Mouse (Mus musculus): Measurements from ENCODE around the gene Tfap2b.

Tfap2b gene

DNA sequence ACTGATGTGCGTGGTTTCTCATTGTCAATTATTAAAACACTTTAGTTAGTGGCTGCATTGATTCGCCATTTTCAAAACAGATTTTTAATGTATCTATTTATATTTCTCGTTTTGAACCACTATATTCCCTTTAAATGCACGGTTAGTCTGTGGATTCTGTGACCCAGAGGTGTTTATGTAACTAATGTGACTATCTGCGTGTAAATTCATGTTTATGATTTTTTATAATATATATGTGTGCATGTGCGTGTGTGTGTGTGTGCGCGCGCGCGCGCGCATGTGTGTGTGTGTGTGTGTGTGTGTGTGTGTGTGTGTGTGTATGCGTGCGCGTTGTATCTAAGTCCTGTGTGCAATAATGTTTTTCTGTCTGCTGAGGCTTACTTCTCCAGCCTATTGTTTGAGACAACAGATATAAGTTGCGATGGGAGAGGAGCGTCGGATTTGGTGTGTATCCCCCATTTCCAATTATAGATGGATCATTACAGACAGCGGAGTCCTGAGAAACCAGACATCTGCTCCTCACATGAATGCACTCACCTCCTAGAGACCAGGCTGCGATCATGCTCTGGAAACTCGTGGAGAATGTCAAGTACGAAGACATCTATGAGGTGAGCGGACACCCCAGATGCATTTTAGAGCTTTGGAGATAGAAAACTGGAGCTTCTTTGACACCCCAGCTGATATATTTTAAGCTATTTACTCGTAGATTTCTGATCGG is at the start of gene Tfap2b:
Tfap2b (plus strand) TSS at position 274 of the 718 bp plus-strand sequence.
- DNase-seq: no peak

DNA sequence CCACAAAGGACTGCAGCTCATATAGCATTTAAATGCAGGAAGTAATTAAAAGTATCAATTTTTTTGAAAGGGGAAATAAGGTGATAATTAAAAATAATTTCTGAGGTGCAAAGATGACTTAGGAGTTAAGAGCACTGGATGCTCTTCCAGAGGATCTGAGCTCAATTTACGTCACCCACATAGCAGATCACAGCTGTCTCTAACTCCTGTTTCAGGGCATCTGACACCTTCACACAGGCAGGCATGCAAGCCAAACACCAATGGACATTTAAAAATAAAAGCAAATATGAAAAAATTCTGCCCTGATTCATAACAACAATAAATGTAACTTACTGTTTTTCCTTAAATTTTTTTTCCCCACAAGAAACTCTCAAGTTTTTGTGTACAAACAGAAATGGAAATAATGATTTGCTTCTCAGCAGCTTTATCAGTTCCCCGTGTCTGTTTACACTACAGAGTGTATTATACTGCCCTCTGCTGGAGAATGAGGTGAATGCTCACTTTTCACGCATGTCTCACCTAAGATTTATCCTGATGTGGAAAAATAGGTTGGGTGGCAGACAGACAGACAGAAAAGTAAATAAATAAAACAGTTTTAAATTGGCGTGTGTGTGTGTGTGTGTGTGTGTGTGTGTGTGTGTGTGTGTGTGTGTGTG is 29.8 kb upstream of the Tfap2b start:
- DNase-seq: peak in 1 of 2 experiments; percentile 15

GRCm38 (mm10) chr1:19205649-19206048 is 3.1 kb upstream of the Tfap2b start:
- peak in 1 of 2 experiments; percentile 35 for DNase-seq

GRCm38 (mm10) chr1:19206194-19206593 is 2.5 kb upstream of the Tfap2b start:
- DNase-seq: no peak

GRCm38 (mm10) chr1:19207611-19208010 is 1.1 kb upstream of the Tfap2b start:
- DNase-seq: no peak

DNA sequence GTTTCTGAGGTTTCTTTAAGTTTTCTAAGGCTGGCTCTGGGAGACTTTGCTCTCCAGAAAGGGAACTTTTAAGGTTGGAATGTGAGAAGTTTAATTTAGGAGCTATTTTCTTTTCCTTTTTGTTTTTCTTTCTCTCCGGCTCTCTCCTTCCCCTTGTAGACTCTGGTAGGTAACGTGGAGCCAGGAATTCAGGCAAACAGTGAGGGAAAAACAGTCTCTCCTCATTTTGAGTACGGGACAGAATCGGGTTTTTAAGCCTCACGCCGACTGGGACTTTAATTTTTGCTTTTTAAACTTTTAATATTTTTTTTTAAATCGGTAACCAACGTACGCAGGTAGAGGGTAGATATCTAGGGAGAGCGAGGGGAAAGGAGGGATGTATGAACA is 638 bp downstream of the Tfap2b start:
- no peak for DNase-seq

DNA sequence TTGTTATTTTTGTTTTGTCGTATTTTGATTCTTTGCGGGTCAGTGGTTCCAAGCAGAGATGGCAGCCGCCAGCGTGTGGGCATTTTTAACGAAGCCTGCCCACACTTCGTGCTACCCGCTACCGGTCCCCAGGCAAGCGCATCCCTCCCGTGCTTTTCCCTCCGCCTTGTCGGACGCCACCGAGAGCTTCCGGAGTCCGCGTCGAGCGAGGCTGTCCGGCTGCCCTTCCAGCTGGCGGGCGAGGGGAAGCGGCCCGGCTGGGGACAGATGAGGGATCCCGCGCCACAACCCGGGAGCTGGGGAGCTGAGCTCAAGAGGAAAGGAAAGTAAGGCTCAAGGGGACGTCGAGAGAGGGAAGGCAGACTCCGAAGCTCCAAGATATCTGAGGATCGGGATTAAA is 1.1 kb downstream of the Tfap2b start:
- no peak for DNase-seq

GRCm38 (mm10) chr1:19210215-19211032 is 1.7 kb downstream of the Tfap2b start:
- DNase-seq: no peak

- no peak for DNase-seq
These were observed 2.3 kb downstream of the Tfap2b start for GRCm38 (mm10) chr1:19211033-19211405.

DNA sequence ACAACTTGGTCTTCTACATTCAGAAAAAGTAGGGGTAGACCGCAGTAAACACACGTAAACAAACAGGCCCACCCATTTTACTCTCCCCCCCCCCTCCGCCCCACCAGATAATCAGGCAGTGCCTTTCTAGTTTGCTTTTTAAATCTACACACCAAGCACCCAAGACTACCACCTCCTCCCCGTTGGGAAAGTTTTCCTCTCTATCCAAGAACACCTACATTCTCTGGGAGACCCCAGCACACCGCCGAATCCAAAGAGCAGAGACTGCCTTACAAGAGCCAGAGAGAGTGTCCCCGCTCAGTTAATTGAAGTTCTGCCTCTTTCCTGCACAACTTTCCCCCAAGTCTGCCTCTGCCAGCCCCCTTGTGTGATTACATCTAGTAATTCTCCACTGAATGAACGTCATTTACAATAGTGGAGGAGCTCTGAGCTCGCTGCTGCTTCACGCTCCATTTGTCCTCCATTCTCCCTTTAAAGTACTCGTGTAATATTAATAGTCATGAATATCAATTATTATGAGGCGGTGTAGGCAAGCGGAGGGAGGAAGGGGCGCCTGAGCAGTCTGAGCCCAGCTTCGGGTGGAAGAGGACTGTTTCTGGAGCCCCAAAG is 2.9 kb downstream of the Tfap2b start:
- no peak for DNase-seq

GRCm38 (mm10) chr1:19212691-19213090 is 4.0 kb downstream of the Tfap2b start:
- DNase-seq: no peak

DNA sequence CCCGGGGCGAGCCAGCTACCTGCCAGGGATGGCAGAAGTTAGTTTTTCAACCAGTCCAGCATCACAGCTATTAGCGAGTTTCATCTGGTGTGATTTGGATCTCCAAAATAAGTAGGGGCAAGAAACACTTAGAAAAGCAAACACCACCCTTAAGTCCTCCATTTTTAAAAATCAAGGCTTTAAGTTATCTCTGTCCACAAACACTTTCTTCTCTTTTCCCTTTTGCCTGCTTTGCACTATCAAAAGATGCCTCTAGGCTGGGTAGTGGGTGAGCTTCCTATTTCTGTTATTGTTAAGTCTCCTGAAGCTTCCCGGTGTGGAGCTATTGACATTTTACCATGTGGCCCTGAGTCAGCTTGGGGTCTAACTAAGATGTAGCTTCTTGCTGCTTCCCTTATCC is 4.5 kb downstream of the Tfap2b start:
- no peak for DNase-seq

DNA sequence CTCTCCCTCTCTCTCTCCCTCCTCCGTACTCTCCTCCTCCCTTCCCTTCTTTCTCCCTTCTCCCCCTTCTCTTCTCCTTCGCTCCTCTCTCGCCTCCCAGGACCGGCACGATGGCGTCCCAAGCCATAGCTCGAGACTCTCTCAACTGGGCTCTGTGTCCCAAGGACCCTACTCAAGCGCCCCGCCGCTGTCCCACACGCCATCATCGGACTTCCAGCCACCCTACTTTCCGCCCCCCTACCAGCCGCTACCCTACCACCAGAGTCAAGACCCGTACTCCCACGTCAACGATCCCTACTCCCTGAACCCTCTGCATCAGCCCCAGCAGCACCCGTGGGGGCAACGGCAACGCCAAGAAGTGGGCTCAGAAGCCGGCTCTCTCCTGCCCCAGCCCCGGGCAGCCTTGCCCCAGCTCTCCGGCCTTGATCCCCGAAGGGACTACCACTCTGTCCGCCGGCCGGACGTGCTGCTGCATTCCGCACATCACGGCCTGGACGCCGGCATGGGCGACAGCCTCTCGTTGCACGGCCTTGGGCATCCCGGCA is 5.2 kb downstream of the Tfap2b start:
- no peak for DNase-seq

GRCm38 (mm10) chr1:19217391-19217790 is 8.7 kb downstream of the Tfap2b start:
- no peak for DNase-seq

DNA sequence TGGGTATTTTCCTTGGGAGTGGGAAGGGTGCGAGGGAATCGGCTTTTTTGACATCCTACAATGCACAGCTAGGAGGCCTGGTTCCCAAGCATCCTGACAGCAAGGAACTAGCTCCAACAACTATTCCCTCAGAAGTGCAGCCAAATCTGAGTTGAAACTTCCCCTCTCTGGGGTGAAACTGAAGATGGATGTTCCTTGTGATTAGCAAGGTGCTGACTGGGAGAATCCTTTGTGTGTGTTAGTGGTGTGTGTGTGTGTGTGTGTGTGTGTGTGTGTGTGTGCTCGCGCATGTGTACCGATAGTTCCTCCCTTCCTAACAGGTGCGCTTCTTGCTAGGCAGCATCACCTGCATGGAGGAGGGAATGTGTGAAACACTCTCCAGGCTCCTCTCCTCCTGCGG is 9.5 kb downstream of the Tfap2b start:
- no peak for DNase-seq

GRCm38 (mm10) chr1:19219381-19219780 is 10.7 kb downstream of the Tfap2b start:
- DNase-seq: no peak

GRCm38 (mm10) chr1:19220564-19220963 is 11.8 kb downstream of the Tfap2b start:
- no peak for DNase-seq

DNA sequence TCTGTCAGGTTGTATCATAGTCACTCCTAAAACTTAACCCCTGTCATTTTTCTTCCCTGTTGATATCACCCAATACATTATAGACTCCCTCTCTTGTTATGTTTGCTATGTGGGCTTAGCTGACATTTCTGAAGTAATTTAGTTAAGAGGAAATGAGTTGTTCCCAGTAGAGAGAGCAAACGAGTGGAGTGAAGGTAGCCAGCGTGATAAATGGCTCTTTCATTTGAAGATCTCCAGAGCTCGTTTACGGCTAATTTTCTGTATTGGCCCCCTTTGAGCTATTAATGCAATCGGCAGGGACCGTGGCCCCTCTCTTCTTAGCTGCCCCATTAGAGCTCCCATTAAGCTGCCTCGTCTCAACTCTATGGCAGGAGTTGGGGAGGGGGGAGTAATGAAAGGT is 12.9 kb downstream of the Tfap2b start:
- no peak for DNase-seq

DNA sequence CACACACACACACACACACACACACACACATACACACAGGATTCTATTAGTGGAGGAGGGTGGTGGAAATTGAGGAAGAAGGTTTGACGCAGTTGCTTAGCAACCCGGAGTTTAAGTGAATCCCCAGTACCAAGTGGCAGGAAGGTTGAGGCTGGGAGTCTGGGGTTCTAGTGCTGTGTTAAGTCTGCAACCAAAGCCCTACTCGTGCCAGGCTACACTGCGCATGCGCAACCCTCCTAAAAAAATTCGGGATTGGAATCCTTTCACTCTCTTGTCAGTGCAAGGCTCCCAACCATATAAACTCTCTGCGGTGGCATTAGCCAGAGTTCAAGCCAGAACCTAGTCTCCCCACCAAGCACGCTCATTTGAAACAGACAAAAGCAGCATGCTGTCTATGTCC is 18.0 kb downstream of the Tfap2b start:
- no peak for DNase-seq

DNA sequence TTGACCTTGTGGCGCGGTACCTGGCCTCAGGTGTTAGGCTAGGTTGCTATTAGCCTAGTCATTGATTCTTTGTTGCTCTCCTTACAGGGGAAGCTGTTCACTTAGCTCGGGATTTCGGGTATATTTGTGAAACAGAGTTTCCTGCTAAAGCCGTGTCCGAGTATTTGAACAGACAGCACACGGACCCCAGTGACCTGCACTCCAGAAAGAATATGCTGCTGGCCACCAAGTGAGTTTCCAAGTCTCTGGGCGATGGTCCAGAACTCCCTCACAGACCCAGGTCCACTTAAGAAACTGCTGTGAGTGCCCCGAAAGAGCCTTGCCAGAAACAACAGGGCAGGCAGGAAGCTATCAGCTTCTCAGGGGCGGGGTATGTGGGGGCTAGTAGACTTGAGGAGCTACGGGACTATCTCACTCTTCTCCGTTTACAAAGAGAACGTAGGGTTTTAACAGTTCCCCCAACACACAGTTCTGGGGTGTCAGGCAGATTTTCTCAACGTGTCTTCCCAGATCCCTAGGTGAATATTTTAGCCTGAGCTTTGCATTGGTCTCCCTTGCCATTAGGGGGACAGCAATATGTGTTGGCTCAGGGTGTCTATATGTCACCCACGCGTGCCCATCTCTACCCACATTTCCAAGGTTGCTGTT is 22.3 kb downstream of the Tfap2b start:
- DNase-seq: no peak

- no peak for DNase-seq
These were observed 22.9 kb downstream of the Tfap2b start for GRCm38 (mm10) chr1:19231574-19232080.

DNA sequence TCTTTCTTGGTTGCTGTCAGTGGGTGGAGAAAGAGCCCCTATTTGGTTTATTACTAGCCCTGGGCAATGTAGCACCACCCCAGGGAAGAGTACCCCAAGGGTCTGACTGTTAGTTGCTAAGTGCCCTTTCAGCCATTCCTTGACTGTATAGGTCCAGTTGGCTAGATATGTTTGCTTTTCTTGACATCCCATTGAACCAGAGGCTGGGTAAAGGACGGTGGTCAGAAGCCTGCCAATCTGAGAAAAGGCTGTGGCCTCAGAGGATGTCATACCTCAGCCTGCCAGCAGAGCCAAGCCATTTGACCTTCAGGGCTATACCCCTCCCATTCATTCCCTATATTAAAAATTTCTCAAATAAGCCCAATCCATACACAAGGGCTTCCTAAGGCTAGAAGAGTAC is 24.0 kb downstream of the Tfap2b start:
- no peak for DNase-seq
